Mouse (Mus musculus): ENCODE results near the gene Gm29797. TPM values are rescaled to one million over a fixed set of nuclear protein-coding genes. Genes with fewer than 3 reads are reported as not detected.

The Gm29797 gene
- total RNA-seq, 2 experiments from 2014 or later: not detected

GRCm38 (mm10) chr2:181673501-181673900, 16.7 kb downstream of the Gm29797 start:
- DNase-seq: no peak

GRCm38 (mm10) chr2:181674934-181675333, 18.1 kb downstream of the Gm29797 start:
- DNase-seq: no peak

GRCm38 (mm10) chr2:181675454-181675853, 18.6 kb downstream of the Gm29797 start:
- peak; percentile 80 for DNase-seq

- DNase-seq: peak; percentile 54
These were observed 19.6 kb downstream of the Gm29797 start for GRCm38 (mm10) chr2:181676424-181676823.

GRCm38 (mm10) chr2:181677096-181677754, 20.4 kb downstream of the Gm29797 start:
- peak; percentile 66 for DNase-seq

GRCm38 (mm10) chr2:181677755-181678098, 20.9 kb downstream of the Gm29797 start:
- no peak for DNase-seq

- peak; percentile 81 for DNase-seq
These were observed 21.9 kb downstream of the Gm29797 start for GRCm38 (mm10) chr2:181678780-181679179.

GRCm38 (mm10) chr2:181679951-181680715, 23.3 kb downstream of the Gm29797 start, which contains the start of gene Tcea2:
TSS of gene Tcea2 (plus strand) at chr2:181680310.
- DNase-seq: peak; percentile 73

- no peak for DNase-seq
These were observed 23.9 kb downstream of the Gm29797 start for GRCm38 (mm10) chr2:181680716-181681117.

GRCm38 (mm10) chr2:181681978-181682377, 25.1 kb downstream of the Gm29797 start:
- DNase-seq: no peak

- no peak for DNase-seq
These were observed 26.5 kb downstream of the Gm29797 start for GRCm38 (mm10) chr2:181683381-181683780.

- DNase-seq: no peak
These were observed 27.9 kb downstream of the Gm29797 start for GRCm38 (mm10) chr2:181684713-181685112.

GRCm38 (mm10) chr2:181685686-181686085, 28.9 kb downstream of the Gm29797 start:
- no peak for DNase-seq

GRCm38 (mm10) chr2:181687586-181687985, 30.8 kb downstream of the Gm29797 start:
- DNase-seq: peak; percentile 3

GRCm38 (mm10) chr2:181689466-181690160, 32.8 kb downstream of the Gm29797 start:
- DNase-seq: peak; percentile 2

- DNase-seq: no peak
These were observed 34.2 kb downstream of the Gm29797 start for GRCm38 (mm10) chr2:181691083-181691482.

- no peak for DNase-seq
These were observed 34.7 kb downstream of the Gm29797 start for GRCm38 (mm10) chr2:181691571-181691970.

- DNase-seq: no peak
These were observed 35.5 kb downstream of the Gm29797 start for GRCm38 (mm10) chr2:181692304-181692703.

- peak; percentile 82 for DNase-seq
These were observed 36.8 kb downstream of the Gm29797 start, which contains the start of gene Rgs19 for GRCm38 (mm10) chr2:181693339-181694280. TSS of gene Rgs19 (minus strand) at chr2:181693977.

- DNase-seq: no peak
These were observed 37.7 kb downstream of the Gm29797 start for GRCm38 (mm10) chr2:181694581-181694980.

- DNase-seq: no peak
These were observed 38.9 kb downstream of the Gm29797 start for GRCm38 (mm10) chr2:181695776-181696175.
